Comparison of ENCODE assay signal across 8 mouse cellular contexts in genomic region chr9:94536261-94536905, GRCm38 (mm10). TPM values are rescaled to one million over a fixed set of nuclear protein-coding genes. Genes with fewer than 3 reads are reported as not detected.
DNase-seq lines count a peak whose midpoint lies in the region; ATAC-seq and TF ChIP-seq lines count a peak whose summit lies in the region.

No protein-coding gene starts in this region.

- peak overlapping the region; percentile 98 for H3K4me3 ChIP-seq in testis, adult 2 months (ENCODE audit: control insufficient read depth, low read depth, low read length)
- H3K4me3 ChIP-seq in limb, embryonic 15.5 days = peak overlapping the region; percentile 87

- peak overlapping the region; percentile 75 for H3K9ac ChIP-seq in limb, embryonic 15.5 days

- no peaks in the 10 kb centered on the region for H3K9me3 ChIP-seq in limb, embryonic 15.5 days

- no peak for TF ChIP-seq POLR2A in testis, adult 2 months (IDR thresholded peaks at IDR 0.05; ENCODE audit: control insufficient read depth, low read depth, low read length)

- no peak for ATAC-seq in limb, embryonic 15.5 days (ENCODE audit: insufficient number of reproducible peaks, low FRiP score, low TSS enrichment, low read depth)

- intact Hi-C loops in gastrocnemius, postnatal 14 days (cut with DNase I; ENCODE audit: low total_unique reads) = loop anchor here (10.0 kb wide), 1 partner anchor 112 kb away; no protein-coding TSS in a partner anchor

- H3K27ac ChIP-seq in testis, adult 2 months (ENCODE audit: control insufficient read depth, insufficient read depth, low read depth, low read length) = peak overlapping the region; percentile 45
- H3K27ac ChIP-seq in limb, embryonic 15.5 days = peak overlapping the region; percentile 99

- under 1% methylated on average over 15 of the region's 15 CpGs for WGBS in limb, embryonic 15.5 days

- no peak for TF ChIP-seq CTCF in testis, adult 2 months (IDR thresholded peaks at IDR 0.05; ENCODE audit: control insufficient read depth, insufficient read depth, insufficient replicate concordance, low read depth, low read length)

- DNase-seq in cerebellum, adult 9-10 months = peak; percentile 59
- DNase-seq in cerebellum, adult 11 months = no peak
- no peak for DNase-seq in testis, postnatal 14 days (ENCODE audit: low spot score)
- no peak for DNase-seq in adrenal gland, postnatal 36 days
- no peak for DNase-seq in gastrocnemius, postnatal 14 days
- DNase-seq in spleen, postnatal 36 days (ENCODE audit: low spot score in 2 of 2) = no peak

- H3K36me3 ChIP-seq in testis, adult 2 months (ENCODE audit: control insufficient read depth, insufficient read depth, low read length) = no peaks in the 10 kb centered on the region
- no peaks in the 10 kb centered on the region for H3K36me3 ChIP-seq in limb, embryonic 15.5 days

- peak overlapping the region; percentile 78 for H3K4me2 ChIP-seq in limb, embryonic 15.5 days

- H3K4me1 ChIP-seq in testis, adult 2 months (ENCODE audit: control insufficient read depth, insufficient read depth, low read length) = peaks cover 10% of the 10 kb centered on the region
- H3K4me1 ChIP-seq in limb, embryonic 15.5 days = peaks cover 7% of the 10 kb centered on the region; the same call in 1 of the 2 replicates

- H3K27me3 ChIP-seq in testis, adult 2 months (ENCODE audit: control insufficient read depth, insufficient read depth, low read length) = no peaks in the 10 kb centered on the region
- no peaks in the 10 kb centered on the region for H3K27me3 ChIP-seq in limb, embryonic 15.5 days

RNA-seq across cellular contexts. Expression of gene 1190002N15Rik, which starts 1.5 kb away (rescaled TPM):
- 1.1 and 1.4 TPM in 2 replicates for polyA plus RNA-seq in testis, adult 2 months (2012; rRNA removed)
- polyA plus RNA-seq in limb, embryonic 15.5 days (2015; fragmentation: Nextera tagmentation; extraction: Ambion mirVana) = 20.1 and 23.6 TPM in 2 replicates
- total RNA-seq in adrenal gland, postnatal 36 days (2021) = 10 to 100 TPM; 17.8 to 25.4 TPM
- total RNA-seq in gastrocnemius, postnatal 14 days (2021) = 10 to 100 TPM in 1 of 2 experiments, 1 to 10 TPM in 1; 8.1 to 12.4 TPM
